Mouse (Mus musculus): ENCODE results near the gene Zfp719.

DNA sequence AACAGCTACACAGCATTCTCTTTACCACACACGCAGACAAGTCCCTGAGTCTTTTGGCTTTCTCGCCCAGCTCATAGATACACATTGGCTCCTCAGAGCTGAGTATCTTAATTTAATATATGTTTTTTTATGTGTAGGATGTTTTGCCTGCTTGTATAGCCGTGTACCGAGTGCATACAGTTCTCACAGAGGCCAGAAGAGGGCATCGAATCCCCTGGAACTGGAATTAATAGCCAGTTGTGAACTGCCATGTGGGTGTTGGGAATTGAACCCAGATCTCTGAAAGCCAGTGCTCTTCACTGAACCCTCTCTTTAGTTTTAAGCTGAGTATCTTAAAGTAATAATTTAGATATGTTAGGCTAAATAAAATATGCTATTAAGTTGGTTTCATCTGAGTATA is 5.4 kb downstream of the Zfp719 start:
- TF ChIP-seq POLR2A (IDR thresholded peaks at IDR 0.05; ENCODE audit: borderline replicate concordance, insufficient read depth, low read length): no peak
- no peak for TF ChIP-seq CTCF (IDR thresholded peaks at IDR 0.05; ENCODE audit: borderline replicate concordance, insufficient read depth, low read depth, low read length)

All from cerebellum, adult 2 months (tissue).